Mouse (Mus musculus) B cell, adult 2 months (primary cell): ENCODE data around the gene Banp.

Source experiments
- DNase-seq, 2 experiments: peaks; one replicate each; pipeline ENCODE4 v3.0.0; 2022

The Banp gene

DNA sequence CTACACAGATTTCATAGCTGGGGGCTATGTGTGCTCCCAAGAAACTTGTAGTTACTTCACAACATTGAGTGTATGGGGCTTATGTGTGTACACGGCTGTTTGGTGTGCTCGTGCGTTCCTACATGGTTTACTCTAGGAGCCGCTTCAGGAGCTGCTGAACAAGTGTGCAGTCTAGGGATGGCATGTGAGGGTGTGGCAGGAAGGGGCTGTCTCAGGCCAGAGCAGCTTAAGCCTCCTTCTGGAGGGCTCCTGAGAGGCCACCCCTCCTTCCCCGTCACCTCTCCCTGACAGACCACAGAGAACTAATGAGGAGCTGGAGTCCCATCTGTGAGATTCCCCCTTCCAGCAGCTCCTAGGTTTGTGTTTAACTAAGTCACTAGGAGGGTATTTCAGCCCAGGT is 38.3 kb downstream of the Banp start:
- no peak for DNase-seq

DNA sequence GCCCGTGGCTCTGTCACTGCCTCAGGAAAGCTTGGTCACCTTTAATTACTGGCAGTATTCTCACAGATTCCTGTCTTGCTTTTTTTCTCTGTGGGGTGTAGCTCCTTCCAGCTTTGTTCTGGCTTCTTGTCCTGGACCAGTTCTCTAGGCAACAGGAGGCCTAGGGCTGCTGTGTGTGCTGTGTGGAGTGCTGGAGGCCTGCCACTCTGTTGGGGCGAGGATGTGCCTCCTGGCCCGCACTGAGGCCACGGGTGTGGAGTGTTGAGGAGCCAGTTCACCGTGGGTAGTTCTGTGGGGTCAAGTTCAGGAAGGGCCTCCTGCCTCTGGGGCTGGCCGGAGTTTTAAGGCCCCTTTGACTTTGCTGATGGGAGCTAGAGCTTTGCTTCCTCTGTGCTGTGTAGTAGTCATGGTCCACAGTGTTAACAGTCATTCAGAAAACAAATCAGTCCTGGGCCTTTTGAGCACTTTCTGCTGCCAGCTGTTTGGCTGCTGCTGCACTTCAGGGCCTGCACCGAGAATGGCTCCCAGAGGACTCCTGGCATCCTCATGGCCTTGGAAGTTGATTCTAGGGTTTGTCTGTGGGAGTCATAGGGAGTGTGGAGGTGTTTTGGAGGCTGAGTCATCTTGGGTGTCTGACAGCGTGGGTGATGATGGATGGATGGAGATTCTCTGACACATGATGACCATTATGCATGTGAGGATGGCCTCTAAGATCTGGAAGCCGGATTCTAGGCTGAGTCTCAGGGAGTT is 41.1 kb downstream of the Banp start:
- DNase-seq = no peak

DNA sequence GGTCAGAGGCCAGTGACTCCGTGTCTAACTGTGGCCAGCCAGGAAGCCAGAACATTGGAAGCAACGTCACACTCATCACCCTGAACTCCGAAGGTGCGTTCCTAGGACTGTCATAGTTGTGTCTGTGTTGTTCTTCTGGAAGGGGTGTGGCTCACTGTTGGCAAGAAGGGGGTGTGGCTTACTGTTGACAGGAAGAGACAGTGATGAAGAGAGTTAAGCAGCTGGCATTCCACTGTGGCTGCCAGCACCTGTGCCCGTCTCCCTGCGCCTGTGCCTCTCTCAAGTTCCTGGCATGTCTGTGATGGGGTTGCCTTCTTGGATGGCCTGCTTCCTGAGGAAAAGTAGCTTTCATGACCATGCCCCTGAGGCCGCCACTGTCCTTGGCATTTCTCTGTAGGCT is 42.1 kb downstream of the Banp start:
- DNase-seq = no peak

DNA sequence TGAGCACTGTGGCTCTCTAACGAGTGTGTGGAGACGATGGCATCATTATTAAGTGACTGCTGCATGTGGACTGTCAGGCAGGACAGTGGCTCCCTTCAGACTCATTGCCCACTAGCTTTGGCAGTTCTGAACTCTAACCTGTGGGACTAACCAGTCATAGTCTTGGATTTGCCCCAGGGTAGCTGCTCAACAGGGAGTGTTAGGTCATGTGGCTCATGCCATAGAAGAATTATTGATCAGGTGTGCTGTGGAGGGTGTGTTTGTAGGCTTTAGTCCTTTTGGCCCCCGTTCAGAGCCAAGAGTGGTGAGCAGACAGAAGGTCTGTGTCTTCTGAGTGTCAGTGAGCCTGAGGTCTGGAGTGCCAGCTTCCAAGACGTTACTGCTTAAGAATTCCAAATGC is 43.4 kb downstream of the Banp start:
- DNase-seq = no peak

DNA sequence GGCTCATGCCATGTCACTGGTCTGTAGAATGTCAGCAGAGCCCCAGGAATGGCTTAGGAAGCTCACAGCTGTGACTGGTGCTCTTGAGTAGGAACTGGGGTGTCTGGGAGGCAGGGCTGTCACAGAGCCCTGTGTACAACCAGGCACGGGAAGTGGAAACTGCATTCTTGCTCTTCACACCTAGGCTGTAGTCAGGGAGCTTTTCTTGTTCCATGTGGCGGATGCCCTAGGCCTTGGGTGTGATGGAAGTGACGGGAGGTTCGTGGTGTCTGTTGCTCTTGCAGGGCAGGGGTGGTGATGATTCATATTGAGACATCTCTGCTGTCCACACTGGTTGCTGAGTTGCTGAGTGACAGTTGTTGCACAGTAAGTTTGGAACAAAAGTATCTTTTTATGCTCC is 45.6 kb downstream of the Banp start:
- DNase-seq = no peak

DNA sequence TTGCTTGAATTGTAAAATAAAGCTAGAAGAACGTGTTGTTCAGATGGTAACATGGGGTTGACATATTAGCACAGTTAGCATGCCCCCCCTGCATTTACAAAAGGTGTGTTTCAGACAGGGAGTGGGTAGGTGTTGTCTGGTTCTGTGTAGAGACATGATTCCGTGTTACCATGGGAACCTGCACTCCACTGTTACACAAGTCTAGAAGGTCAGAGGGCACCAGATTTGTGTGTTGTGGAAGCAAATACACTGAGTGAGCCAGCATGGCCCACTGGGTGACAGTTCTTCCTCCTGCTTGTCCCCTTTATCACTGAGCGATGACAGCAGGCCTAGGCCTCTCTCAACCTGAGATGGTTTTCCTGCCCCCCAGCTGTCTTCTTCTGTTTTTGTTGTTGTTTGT is 46.3 kb downstream of the Banp start:
- DNase-seq = no peak

DNA sequence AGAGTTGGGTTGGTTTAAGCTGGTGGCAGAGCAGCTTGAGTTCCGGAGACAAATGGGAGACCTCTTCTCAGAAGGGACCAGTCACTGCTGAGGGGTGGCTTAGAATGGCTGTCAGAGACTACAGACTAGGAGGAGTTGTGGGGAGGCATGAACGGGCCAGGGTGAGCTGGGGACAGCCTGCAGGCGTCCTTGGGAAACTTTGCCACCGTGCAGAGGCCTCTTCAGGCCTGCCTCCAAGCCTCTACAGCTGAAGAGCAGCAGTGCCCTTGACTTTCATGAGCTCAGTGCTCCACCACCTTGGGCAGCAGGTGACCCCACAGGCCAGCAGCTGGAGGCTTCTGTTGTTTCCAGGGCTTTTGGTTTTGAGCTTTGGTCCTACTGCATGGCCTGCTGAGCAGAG is 49.1 kb downstream of the Banp start:
- no peak for DNase-seq

DNA sequence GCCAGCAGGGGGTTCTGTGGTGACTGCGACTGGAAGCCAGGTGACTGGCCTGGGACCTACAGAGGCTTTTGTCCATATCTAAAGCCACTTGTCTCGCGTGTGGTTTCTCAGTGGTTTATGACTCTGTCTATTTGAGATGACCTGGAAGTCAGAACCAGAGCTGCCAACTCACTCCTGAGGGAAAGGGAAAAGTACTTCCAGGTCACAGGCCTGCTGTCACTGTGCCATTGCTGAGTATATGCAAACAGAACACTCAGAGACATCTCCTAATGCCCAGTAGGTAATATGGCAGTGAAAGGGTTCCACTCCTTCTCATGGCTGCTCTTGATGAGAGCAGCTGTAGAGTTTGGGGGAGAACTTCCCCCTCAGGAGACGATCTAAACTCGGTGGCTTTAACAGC is 49.7 kb downstream of the Banp start:
- DNase-seq = no peak

DNA sequence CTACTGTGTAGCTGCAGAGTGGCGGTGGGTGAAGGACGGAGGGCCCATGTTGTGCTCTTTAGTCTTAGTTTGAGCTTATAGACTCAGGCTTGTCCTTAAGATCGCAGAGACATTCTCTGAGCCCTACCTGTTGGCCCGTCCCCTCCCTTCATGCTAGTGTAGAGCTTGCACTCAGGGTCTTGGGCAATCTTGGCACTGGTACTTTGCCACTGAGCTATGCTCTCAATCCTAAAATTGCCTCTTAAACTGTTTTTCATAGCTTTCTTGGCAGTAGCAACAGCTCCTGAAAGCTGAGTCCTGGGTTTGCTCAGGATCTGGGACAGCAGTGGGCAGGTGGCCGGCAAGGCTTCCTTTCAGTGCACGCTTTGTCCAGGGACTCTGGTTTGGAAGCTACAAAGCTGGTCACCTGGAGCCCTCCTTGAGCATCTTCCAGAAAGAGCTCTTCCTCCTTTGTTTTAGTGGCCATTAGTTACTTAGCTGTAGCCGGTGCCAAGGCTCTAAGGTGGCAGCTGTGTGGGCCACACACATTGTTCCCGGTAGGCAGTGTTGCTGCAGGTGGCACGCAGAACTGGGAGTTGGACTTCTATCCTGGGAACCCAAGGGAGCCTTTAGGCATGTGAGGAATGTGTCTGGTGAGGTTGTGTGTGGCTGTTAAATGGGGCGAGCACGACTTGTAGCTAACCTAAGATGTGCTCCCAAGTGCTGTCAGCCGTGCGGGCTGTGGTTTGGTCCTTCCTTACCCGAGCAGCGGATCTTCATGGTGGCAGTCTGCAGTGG is 52.0 kb downstream of the Banp start:
- no peak for DNase-seq

DNA sequence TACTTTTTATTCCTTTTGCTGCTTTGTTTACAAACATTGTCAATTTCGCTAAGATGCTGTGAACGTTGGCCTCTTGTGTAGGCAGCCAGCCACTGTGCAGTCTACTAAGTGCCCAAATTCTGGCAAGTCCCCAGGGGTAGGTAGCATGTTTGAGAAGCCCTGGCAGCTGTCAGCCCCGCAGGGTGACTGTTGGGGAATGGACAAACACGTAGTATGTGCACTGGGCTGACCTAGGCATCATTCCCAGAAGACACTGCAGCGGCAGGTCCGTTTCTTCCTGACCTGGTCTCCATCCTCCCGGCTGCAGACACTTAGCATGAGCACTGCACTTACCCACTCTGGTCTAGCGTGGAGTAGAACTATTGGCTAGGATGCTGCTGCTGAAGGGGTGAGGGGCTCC is 54.1 kb downstream of the Banp start:
- no peak for DNase-seq

DNA sequence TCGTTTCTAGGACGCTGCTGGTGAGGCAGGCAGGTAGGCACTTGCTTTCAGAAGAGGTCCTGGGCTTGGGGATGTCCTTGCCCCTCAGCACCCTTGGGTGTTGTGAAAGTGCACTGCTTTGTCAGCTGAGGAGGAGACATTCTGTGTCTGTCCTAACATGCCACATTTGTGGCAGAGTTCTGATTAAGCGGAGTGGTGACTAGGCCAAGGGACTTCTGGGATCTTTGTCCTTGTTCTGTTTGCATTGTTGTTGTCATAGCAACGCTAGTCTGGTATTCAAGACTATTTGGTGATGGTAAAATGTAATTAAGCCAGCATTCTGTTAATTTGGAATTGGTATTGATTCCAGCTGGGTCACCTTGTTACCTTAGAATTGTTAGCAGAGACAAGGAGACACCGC is 54.6 kb downstream of the Banp start:
- no peak for DNase-seq

DNA sequence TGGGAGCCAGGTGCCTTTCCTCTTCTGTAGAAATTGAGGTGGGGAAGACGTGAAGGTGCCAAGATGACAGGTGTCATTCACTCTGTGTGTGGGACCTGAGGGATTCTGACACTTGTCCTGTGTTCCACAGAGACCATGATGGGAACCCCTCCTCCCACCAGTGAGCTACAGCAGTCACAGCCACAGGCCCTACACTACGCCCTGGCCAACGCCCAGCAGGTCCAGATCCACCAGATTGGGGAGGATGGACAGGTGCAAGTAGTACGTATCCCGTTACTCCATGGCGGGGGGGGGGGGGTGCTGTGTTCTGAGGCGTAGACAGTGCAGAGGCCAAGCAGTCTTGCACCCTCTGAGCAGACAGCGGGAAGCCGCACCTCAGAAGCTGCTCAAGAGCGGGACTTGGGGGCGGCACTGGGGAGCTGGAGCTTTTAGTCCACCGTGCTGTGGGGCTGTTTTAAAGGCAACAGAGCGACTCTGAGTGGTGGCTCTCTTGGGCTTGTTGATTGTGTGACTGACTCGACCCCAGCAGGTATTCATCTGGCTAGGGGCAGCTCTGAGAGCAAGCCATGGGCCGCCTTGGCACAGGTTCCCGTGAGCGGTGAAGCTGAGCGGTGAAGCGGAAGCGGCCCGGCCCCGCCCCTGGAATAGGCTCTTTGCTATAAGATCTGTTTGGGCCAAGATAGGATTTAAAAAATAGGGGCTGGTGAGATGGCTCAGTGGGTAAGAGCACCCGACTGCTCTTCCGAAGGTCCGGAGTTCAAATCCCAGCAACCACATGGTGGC is 56.1 kb downstream of the Banp start:
- no peak for DNase-seq

DNA sequence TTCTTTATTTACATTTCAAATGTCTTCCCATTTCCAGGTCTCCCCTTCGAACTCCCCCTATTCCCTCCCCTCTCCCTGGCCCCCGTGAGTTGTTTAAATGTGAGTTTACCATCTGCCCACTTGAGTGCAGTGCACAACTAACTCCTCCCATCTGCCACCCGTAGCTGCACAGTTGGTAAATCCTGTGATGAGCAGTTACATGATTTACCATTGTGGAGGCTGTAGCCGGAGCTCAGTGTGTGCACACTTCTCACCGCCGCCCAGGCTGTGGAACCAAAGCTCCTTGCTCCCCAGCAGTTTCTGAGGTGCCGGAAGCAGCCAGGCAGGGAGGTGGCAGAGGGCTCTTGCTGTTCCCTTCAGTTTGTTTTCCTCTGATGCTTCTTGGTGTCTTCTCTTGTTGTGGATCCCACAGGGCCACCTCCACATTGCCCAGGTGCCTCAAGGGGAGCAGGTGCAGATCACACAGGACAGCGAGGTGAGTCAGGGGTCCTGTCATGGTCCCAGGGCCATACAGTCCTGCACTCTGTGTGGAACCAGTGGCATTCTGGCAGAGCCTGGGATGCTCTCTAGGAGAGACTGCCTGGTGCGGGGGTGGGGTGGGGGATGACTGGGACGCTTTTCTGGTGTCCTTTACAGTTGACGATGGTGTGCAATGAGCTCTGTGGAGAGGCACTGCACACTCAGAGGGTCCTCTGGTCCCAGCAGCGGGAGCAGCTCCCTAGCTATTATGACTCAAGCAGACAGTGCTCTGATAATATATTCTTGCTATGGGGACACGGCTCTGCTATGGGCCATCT is 57.3 kb downstream of the Banp start:
- DNase-seq = no peak

DNA sequence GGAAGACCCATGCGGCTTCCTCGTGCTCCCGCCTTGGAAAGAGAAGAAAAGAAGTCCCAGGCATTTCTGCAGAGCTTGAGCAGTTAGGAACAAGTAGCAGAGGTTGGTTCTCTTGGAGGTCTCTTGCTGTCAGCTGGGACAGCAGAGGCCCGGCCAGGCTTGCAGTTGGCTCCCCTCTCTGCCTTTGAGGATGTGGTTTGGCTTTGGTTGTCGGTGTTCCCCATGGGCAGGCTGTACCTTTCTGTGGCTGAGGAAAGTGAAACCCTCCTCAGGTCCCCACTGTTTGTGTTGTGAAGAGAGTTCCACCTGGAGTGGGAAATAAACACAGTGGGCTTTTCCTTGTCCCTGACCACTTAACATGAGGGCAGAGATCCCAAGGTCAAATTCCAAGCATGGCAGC is 58.8 kb downstream of the Banp start:
- no peak for DNase-seq

DNA sequence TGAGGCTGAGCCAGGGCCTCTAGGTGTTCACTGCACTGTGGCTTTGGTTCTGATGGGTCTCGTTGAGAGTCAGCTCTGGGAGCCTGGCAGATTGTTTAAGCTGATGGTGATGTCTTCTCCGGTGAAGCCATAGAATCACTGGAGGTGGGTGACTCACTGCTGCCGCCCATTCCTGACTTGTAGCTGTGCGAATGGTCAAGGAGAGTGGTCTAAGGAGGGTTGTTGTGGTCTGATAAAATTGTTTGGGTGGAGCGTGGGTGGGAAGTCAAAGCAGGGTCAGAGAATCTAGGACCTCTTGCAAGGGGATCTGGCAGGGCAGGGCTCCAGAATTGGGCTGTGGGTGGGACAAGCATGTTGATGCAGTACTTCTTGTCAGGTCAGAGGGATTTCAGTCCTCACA is 61.1 kb downstream of the Banp start:
- DNase-seq = no peak

DNA sequence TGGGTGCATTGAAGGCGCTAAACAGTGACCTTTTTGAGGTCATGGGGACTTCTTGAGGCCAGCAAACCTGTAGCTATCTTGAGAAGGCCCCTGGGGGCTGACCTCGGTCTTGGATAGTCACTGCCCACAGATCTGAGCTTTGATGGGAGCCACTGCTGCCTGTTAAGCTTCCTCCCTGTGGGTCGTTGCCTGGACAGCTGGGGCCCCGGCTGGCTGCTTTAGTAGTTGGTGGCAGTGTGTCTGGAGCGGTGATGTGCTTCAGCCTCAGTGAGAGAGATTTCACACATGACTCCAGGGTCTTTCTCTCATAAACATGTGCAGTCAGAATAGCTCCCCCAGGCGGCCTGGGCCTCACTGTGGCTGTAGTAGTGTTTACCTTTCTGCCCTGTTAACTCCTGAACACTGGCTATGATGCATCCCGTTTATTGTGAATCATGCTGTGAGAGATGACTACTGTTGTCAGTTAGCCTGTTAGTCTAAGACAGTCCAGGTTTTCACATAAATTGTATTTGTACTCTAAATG is 61.6 kb downstream of the Banp start:
- no peak for DNase-seq

DNA sequence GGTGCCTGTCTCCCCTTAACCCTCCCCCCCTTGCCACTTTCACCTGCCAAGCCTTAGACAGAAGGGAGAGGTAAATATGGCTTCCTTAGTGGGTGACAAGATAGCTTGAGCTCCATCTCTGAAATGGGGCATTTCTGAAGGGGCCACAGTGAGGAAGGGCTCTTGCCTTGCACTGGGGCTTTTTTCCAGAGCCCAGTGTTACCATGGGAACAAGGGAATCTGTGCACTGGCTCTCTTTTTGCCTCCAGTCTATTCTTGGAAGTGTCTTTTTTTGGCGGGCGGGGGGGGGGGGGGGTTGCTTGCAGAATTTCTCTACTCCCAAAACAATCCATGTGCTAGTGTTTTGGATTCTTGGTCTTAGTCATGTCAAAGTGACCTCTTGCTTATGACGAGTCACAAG is 65.1 kb downstream of the Banp start:
- no peak for DNase-seq

DNA sequence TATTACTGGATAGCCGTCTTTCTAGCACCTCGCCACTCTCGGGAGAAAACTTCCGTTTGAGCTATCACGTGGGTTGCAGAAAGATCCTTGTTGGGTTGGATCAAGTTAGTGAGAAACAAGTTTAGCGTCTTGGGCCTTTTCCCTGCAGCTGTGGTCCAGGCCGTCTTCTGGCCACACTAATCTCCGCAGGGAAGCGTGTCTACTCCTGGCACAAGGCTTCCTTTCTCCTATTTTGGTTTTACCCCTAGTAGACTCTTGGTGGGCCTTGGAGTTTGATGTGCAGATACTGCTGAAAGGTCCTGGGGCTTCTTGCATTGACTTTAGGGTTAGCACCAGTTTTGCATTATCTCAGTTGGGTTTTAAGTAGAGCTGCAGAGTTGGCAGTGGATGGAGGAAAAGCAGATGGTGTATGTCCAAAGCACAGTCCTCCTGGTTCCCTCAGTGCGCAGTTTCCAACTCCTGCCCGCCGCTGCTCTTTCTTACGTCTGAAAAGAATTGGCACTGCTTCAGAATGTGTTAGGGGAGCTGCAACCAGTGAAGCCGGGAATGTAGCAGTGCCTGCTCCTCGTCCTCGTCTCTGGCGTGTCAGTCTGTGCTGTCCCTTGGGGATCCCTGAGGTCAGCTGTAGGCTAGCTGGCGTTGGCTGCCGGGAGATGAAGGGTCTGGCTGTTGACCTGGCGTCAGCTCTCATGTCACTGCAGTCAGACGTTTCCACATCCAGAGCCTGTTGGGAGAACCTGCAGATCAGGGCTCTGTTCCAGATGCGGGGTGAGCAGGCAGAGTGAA is 68.7 kb downstream of the Banp start:
- no peak for DNase-seq

DNA sequence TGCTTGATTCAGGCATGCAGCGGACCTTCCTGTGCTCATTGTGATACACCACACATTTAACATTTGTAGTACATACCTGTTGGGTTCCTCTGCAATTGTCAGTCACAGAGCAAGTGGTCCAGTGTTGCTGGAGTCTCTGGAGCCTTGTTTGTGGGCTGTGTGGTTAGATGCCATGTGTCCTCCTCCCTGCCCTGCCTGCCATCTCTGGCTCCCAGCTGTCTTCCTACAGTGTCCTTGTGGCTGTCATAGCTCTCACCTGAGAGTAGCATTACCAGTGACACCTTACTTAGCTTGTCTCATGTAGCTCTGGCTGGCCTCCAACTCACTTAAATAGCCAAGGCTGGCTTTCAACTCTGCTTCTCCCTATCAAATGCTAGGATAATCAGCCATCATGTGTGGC is 69.6 kb downstream of the Banp start:
- no peak for DNase-seq

DNA sequence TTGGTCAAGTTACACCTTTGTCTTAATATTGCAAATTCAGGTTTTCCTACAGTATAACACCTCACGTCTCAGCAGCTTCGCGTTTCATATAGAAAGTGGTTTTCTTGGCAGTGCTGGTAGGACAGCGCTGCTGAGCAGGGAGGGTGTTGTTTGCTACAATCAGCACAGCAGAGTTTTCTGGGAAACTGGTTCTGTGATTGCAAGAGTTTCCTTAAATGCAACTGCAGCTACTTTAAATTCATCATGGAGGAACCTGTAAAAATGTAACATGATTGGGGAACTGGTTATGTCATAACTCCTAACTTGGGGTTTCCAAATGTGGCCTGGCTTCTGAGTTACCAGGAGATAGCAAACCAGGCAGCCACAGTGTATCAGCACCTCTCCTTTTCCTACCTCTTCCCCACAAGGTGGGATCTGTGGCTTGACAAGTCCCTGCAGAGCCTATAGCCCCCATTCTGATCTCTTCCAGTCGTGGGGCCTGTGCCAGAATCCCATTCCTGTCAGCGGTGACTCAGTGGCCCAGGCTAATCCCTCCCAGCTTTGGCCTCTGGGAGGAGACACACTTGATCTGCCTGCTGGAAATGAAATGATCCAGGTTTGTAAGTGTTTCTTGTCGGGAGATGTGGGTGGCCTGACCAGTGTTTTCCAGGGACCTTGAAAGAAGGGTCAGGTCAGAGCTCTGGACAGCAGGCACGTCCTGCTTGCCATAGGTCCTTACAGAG is 70.7 kb downstream of the Banp start:
- DNase-seq = no peak

DNA sequence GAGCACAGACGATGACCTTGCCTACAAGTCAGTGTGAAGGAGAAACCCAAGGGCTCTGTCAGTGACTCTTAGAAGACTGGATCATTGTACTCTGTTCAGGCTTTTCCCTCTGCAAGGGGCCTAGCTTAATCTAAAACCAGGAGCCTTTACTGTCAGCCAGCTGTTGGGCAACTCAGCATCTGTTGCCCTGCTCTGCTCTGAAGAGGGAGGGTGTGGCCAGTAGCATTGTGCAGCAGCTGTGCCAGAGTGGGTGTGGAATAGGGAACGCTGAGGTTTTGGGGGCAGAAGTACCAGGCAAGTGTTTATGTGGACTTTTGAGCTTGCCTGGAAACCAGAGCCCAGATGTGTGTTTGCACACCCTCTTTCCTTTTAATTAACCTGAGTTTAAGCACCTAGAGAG is 72.2 kb downstream of the Banp start:
- no peak for DNase-seq
